Mouse (Mus musculus) limb, embryonic 15.5 days (tissue): ENCODE measurements around the gene Asah2. TPM values are rescaled to one million over a fixed set of nuclear protein-coding genes. Genes with fewer than 3 reads are reported as not detected.
"Not testable (repeated sequence)": the region's sequence is repeated elsewhere in the genome, so short reads cannot be mapped to it uniquely, and the experiment has no call there.

Experiments used
- ATAC-seq: fragments of 200-750 bp; cut with Nextera tagmentation; 2 replicates; pipeline ENCODE4 v1.8.0; 2017; ENCODE audit warnings: low read depth, moderate TSS enrichment; ENCODE audit not compliant: insufficient number of reproducible peaks, low FRiP score, low TSS enrichment
- H3K27ac ChIP-seq: fragments of 300-500 bp; sonication (generic); 2 replicates; pipeline ENCODE4 v1.5.1; 2015; ENCODE audit warnings: moderate library complexity, mild to moderate bottlenecking, inconsistent platforms
- H3K27me3 ChIP-seq: fragments of 300-500 bp; sonication (generic); 2 replicates; pipeline ENCODE4 v1.6.1; 2015; ENCODE audit warnings: inconsistent platforms
- H3K36me3 ChIP-seq: fragments of 300-500 bp; sonication (generic); 2 replicates; pipeline ENCODE4 v1.6.1; 2015; ENCODE audit warnings: inconsistent platforms
- H3K4me1 ChIP-seq: fragments of 300-500 bp; sonication (generic); 2 replicates; pipeline ENCODE4 v1.6.1; 2015; ENCODE audit warnings: inconsistent platforms
- H3K4me2 ChIP-seq: fragments of 300-500 bp; sonication (generic); 2 replicates; pipeline ENCODE4 v1.6.1; 2015; ENCODE audit warnings: mild to moderate bottlenecking, inconsistent platforms
- H3K4me3 ChIP-seq: fragments of 300-500 bp; sonication (generic); 2 replicates; pipeline ENCODE4 v1.5.1; 2015; ENCODE audit warnings: mild to moderate bottlenecking, inconsistent platforms
- H3K9ac ChIP-seq: fragments of 300-500 bp; sonication (generic); 2 replicates; pipeline ENCODE4 v1.6.1; 2015; ENCODE audit warnings: inconsistent platforms
- H3K9me3 ChIP-seq: fragments of 300-500 bp; sonication (generic); 2 replicates; pipeline ENCODE4 v1.6.1; 2016; ENCODE audit warnings: inconsistent platforms
- WGBS: fragments of 180-500 bp; shearing (Covaris S2); methylation state at CpG from one replicate; pipeline ENCODE4 v1.1.7; 2015; 5-methylcytosine and 5-hydroxymethylcytosine counted together
- polyA plus RNA-seq: library from polyadenylated mRNA; unstranded; fragments of >200 nt; fragmentation: Nextera tagmentation; extraction: Ambion mirVana; gene quantifications from 2 replicates; pipeline ENCODE4 v1.2.1, GENCODE M21; 2015

The Asah2 gene
- polyA plus RNA-seq, 1 experiment from 2014 or later: 3.2 TPM

GRCm38 (mm10) chr19:32098582-32098981, 9.4 kb downstream of the Asah2 start:
- Histone ChIP-seq H3K27ac (no peak overlapping the region), H3K27me3 (no peaks in the 10 kb centered on the region)

GRCm38 (mm10) chr19:32092358-32092757, 15.7 kb downstream of the Asah2 start:
- no peak overlapping the region for H3K27ac ChIP-seq
- no peak for ATAC-seq
- H3K27me3 ChIP-seq: no peaks in the 10 kb centered on the region
- no peaks in the 10 kb centered on the region for H3K9me3 ChIP-seq
- 87% methylated on average over 4 of the region's 4 CpGs for WGBS
- no peak overlapping the region for H3K4me3 ChIP-seq
- no peaks in the 10 kb centered on the region for H3K4me1 ChIP-seq
- H3K9ac ChIP-seq: no peak overlapping the region
- no peak overlapping the region for H3K4me2 ChIP-seq
- no peaks in the 10 kb centered on the region for H3K36me3 ChIP-seq

More at GRCm38 (mm10) chr19:32098582-32098981, 9.4 kb downstream of the Asah2 start:
- H3K4me1 ChIP-seq: peaks cover 6% of the 10 kb centered on the region; the same call in 1 of the 2 replicates
- H3K4me3 ChIP-seq: no peak overlapping the region
- H3K9ac ChIP-seq: no peak overlapping the region
- H3K36me3 ChIP-seq: no peaks in the 10 kb centered on the region
- no peak for ATAC-seq
- no peak overlapping the region for H3K4me2 ChIP-seq
- H3K9me3 ChIP-seq: no peaks in the 10 kb centered on the region
- 83% methylated on average over 3 of the region's 3 CpGs for WGBS

GRCm38 (mm10) chr19:32090804-32091203, 17.2 kb downstream of the Asah2 start:
- H3K9me3 ChIP-seq: no peaks in the 10 kb centered on the region
- H3K4me3 ChIP-seq: no peak overlapping the region
- H3K4me1 ChIP-seq: no peaks in the 10 kb centered on the region
- H3K27ac ChIP-seq: no peak overlapping the region
- H3K27me3 ChIP-seq: no peaks in the 10 kb centered on the region
- H3K4me2 ChIP-seq: no peak overlapping the region
- H3K9ac ChIP-seq: no peak overlapping the region
- no peaks in the 10 kb centered on the region for H3K36me3 ChIP-seq
- no peak for ATAC-seq
- 88% methylated on average over 4 of the region's 4 CpGs for WGBS

GRCm38 (mm10) chr19:32088570-32088969, 19.4 kb downstream of the Asah2 start:
- H3K9ac ChIP-seq: no peak overlapping the region
- H3K27me3 ChIP-seq: no peaks in the 10 kb centered on the region
- H3K4me3 ChIP-seq: no peak overlapping the region
- H3K4me2 ChIP-seq: no peak overlapping the region
- no peak overlapping the region for H3K27ac ChIP-seq
- H3K36me3 ChIP-seq: no peaks in the 10 kb centered on the region
- no peaks in the 10 kb centered on the region for H3K4me1 ChIP-seq
- ATAC-seq: no peak
- H3K9me3 ChIP-seq: no peaks in the 10 kb centered on the region
- WGBS: 74% methylated on average over 1 of the region's 1 CpGs

- WGBS: 80% methylated on average over 6 of the region's 6 CpGs
- Histone ChIP-seq H3K27me3 (no peaks in the 10 kb centered on the region), H3K36me3 (no peaks in the 10 kb centered on the region), H3K9me3 (no peaks in the 10 kb centered on the region), H3K9ac (no peak overlapping the region), H3K27ac (no peak overlapping the region), H3K4me3 (no peak overlapping the region), H3K4me1 (no peaks in the 10 kb centered on the region), H3K4me2 (no peak overlapping the region)
- no peak for ATAC-seq
Measured at GRCm38 (mm10) chr19:32087736-32088470, 20.1 kb downstream of the Asah2 start.

GRCm38 (mm10) chr19:32084813-32085212, 23.2 kb downstream of the Asah2 start:
- H3K36me3 ChIP-seq, ATAC-seq, H3K4me2 ChIP-seq, H3K27ac ChIP-seq, H3K27me3 ChIP-seq, H3K9ac ChIP-seq, H3K4me1 ChIP-seq, H3K9me3 ChIP-seq, H3K4me3 ChIP-seq: not testable (repeated sequence)
- WGBS: 84% methylated on average over 1 of the region's 1 CpGs

GRCm38 (mm10) chr19:32070340-32070739, 37.7 kb downstream of the Asah2 start:
- Histone ChIP-seq H3K4me3 (no peak overlapping the region), H3K27me3 (no peaks in the 10 kb centered on the region), H3K9me3 (no peaks in the 10 kb centered on the region), H3K9ac (no peak overlapping the region), H3K4me2 (no peak overlapping the region), H3K36me3 (no peaks in the 10 kb centered on the region), H3K27ac (no peak overlapping the region), H3K4me1 (no peaks in the 10 kb centered on the region)
- WGBS: 67% methylated on average over 2 of the region's 2 CpGs
- no peak for ATAC-seq

- Histone ChIP-seq H3K9ac (no peak overlapping the region), H3K4me2 (no peak overlapping the region), H3K36me3 (no peaks in the 10 kb centered on the region), H3K27me3 (no peaks in the 10 kb centered on the region), H3K4me3 (no peak overlapping the region), H3K4me1 (no peaks in the 10 kb centered on the region), H3K27ac (no peak overlapping the region), H3K9me3 (no peaks in the 10 kb centered on the region)
- ATAC-seq: peak; percentile 44; the same call in 1 of the 2 replicates
- 66% methylated on average over 2 of the region's 2 CpGs for WGBS
Measured at GRCm38 (mm10) chr19:32069598-32069997, 38.4 kb downstream of the Asah2 start.

GRCm38 (mm10) chr19:32067669-32068068, 40.3 kb downstream of the Asah2 start:
- Histone ChIP-seq H3K4me3 (no peak overlapping the region), H3K36me3 (no peaks in the 10 kb centered on the region), H3K27me3 (no peaks in the 10 kb centered on the region), H3K9me3 (no peaks in the 10 kb centered on the region), H3K4me1 (peaks cover 6% of the 10 kb centered on the region; the same call in 1 of the 2 replicates), H3K4me2 (no peak overlapping the region), H3K9ac (no peak overlapping the region), H3K27ac (no peak overlapping the region)
- WGBS: 63% methylated on average over 4 of the region's 4 CpGs
- ATAC-seq: no peak

GRCm38 (mm10) chr19:32061294-32061693, 46.7 kb downstream of the Asah2 start:
- no peak overlapping the region for H3K4me3 ChIP-seq
- no peak for ATAC-seq
- H3K4me1 ChIP-seq: peaks cover 6% of the 10 kb centered on the region; the same call in 1 of the 2 replicates
- no peak overlapping the region for H3K4me2 ChIP-seq
- H3K27ac ChIP-seq: no peak overlapping the region
- H3K36me3 ChIP-seq: no peaks in the 10 kb centered on the region
- H3K9me3 ChIP-seq: no peaks in the 10 kb centered on the region
- no peak overlapping the region for H3K9ac ChIP-seq
- 71% methylated on average over 1 of the region's 1 CpGs for WGBS
- H3K27me3 ChIP-seq: no peaks in the 10 kb centered on the region

GRCm38 (mm10) chr19:32056252-32056651, 51.8 kb downstream of the Asah2 start:
- Histone ChIP-seq H3K4me3 (no peak overlapping the region), H3K4me1 (no peaks in the 10 kb centered on the region), H3K36me3 (no peaks in the 10 kb centered on the region), H3K4me2 (no peak overlapping the region), H3K27ac (no peak overlapping the region), H3K9ac (no peak overlapping the region), H3K27me3 (no peaks in the 10 kb centered on the region), H3K9me3 (no peaks in the 10 kb centered on the region)
- WGBS: 94% methylated on average over 1 of the region's 1 CpGs
- no peak for ATAC-seq

GRCm38 (mm10) chr19:32055725-32056124, 52.3 kb downstream of the Asah2 start:
- no peak overlapping the region for H3K4me3 ChIP-seq
- H3K4me2 ChIP-seq: no peak overlapping the region
- no peaks in the 10 kb centered on the region for H3K27me3 ChIP-seq
- ATAC-seq: no peak
- WGBS: 71% methylated on average over 1 of the region's 1 CpGs
- H3K4me1 ChIP-seq: no peaks in the 10 kb centered on the region
- no peaks in the 10 kb centered on the region for H3K9me3 ChIP-seq
- H3K36me3 ChIP-seq: no peaks in the 10 kb centered on the region
- H3K27ac ChIP-seq: no peak overlapping the region
- no peak overlapping the region for H3K9ac ChIP-seq
